Mouse (Mus musculus) G1E (cell line): ENCODE measurements around the gene Cryzl2.

Experiments used
- CTCF ChIP-seq: IDR thresholded peaks from 2 replicates; pipeline ENCODE4 v1.5.1; 2012; ENCODE audit warnings: low read depth, low read length, inconsistent platforms, mixed read lengths
- TAL1 ChIP-seq: conservative IDR thresholded peaks from 2 replicates; pipeline ENCODE4 v1.6.1; 2012; ENCODE audit warnings: low read depth, low read length, inconsistent platforms, mixed read lengths

DNA sequence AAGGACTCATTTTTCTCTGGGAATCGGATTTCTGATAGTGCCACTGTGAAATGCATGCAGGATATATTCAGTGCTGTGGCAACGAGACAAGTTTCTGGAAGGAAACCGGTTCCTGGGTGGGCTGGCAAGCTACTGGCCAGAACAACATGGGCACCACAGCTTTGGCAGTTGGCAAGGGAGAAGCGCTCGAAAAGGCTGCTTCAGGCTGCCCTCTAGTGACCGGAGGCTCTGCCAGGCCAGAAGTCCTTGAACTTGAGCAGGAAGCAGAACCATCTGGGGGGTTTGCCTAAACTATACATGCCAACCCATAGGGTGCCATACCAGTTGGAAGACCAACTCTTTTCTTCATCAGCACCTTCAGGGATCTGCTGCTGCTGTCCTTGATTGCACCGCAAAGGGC is 12.1 kb upstream of the Cryzl2 start:
- no peak for TF ChIP-seq CTCF
- TF ChIP-seq TAL1, result no peak
